Mouse (Mus musculus): Measurements from ENCODE around the gene Vamp5.

- TF ChIP-seq ZC3H11A (IDR thresholded peaks at IDR 0.05; ENCODE audit: borderline replicate concordance, low read depth, low read length) (no peak), MAFK (IDR thresholded peaks at IDR 0.05; ENCODE audit: insufficient read depth, low read depth, low read length) (no peak), ZNF384 (IDR thresholded peaks at IDR 0.05; ENCODE audit: low read depth, low read length) (no peak), CHD2 (IDR thresholded peaks at IDR 0.05; ENCODE audit: low read depth, low read length) (no peak)
Observed at GRCm38 (mm10) chr6:72399967-72400366, 19.7 kb upstream of the Vamp5 start.

All from ES-E14 (cell line).